Mouse (Mus musculus) liver, adult (tissue): ENCODE measurements around the gene Plekhg6.

Source experiments
- GATA4 ChIP-seq: IDR thresholded peaks from 2 replicates; pipeline ENCODE4 v1.6.1; 2014; ENCODE audit warnings: mild to moderate bottlenecking, low read length; ENCODE audit not compliant: insufficient replicate concordance

Gene Plekhg6

DNA sequence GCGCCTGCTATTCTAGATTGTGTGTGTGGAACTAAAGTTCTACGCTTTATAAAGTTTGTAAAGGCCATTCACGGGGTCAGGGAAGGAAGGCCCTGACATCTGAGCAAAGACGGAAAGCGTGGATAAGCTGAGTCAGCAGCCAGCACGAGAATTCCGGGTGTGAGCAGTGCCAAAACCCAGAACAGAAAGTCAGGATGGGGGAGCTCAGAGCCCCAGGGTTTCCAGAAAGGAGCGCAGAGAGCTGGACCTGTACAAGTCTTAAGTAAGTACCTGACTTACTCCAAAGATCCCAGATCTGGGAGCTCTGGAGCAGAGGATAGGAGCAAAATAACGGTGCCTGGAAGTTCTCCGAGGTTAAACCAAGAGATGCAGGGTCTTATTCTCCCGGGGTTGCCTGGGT lies 30.0 kb upstream of the Plekhg6 start:
- no peak for TF ChIP-seq GATA4

- no peak for TF ChIP-seq GATA4
These were observed 27.1 kb upstream of the Plekhg6 start for GRCm38 (mm10) chr6:125407657-125408056.

GRCm38 (mm10) chr6:125407224-125407623 lies 26.6 kb upstream of the Plekhg6 start:
- no peak for TF ChIP-seq GATA4

GRCm38 (mm10) chr6:125405461-125406382 lies 25.1 kb upstream of the Plekhg6 start:
- TF ChIP-seq GATA4 = no peak

- no peak for TF ChIP-seq GATA4
These were observed 9.3 kb upstream of the Plekhg6 start for GRCm38 (mm10) chr6:125389853-125390252.

DNA sequence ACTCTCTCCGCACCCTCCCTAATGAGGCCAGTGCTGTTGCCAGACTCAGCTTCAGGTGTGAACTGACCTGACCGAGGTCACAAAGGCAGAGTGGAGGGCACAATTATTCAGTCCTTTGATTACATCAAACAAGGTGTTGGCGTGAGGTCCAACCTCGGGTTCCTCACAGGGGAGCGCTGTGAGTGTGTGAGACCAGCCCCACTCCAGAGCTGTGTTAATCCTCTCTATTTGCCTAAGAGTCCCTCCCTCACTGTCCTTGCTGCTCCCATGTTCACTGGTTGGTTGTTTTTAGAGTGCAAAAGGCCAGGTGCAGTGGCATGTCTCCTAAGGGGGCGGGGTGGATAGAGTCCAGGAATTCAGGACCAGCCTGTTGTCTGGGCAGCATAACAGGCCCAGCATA lies 5.5 kb upstream of the Plekhg6 start:
- TF ChIP-seq GATA4 = no peak

- TF ChIP-seq GATA4 = no peak
These were observed 4.7 kb upstream of the Plekhg6 start for GRCm38 (mm10) chr6:125385066-125385974.

GRCm38 (mm10) chr6:125382024-125382423 lies 1.4 kb upstream of the Plekhg6 start:
- no peak for TF ChIP-seq GATA4

GRCm38 (mm10) chr6:125379781-125380180 lies 812 bp downstream of the Plekhg6 start:
- TF ChIP-seq GATA4 = no peak

DNA sequence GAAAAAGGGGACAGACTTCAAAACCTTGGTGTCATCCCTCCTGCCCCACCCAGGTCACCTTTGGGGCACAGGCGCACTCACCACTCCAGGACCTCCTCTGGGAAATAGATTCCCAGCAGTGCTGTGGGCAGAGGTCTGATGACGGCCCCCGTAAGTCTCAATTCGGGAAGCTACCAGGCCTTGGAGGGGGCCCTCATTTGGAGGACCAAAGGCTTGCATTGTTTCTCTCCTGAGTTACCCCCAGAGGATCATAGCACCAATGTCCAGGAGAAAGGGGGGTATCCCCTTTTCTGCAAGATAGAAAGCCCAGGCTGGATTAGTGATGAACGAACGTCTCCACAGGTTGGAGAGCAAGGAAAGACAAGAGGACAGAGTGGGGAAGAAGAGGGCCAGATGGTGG lies 2.0 kb downstream of the Plekhg6 start:
- no peak for TF ChIP-seq GATA4

GRCm38 (mm10) chr6:125377582-125378451 lies 2.8 kb downstream of the Plekhg6 start:
- TF ChIP-seq GATA4 = no peak

DNA sequence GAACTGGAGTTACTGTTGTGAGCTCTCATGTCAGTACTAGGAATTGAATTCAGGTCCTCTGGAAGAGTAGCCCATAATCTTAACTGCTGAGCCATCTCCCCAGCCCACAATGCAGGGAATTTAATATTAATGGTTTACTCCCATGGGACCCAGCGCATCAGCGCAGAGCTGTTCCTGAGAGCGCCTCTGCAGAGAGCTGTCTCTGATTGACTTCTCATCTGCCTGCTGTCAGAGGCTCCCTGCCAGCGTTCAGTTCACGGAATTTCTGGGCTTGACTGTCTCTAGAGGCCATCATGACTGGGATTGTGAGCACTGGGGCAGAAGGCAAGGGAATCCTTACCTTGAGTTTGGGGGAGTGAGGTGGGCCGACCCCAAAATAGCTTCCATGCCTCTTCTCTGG lies 3.6 kb downstream of the Plekhg6 start:
- no peak for TF ChIP-seq GATA4

GRCm38 (mm10) chr6:125367758-125368371 lies 12.7 kb downstream of the Plekhg6 start:
- no peak for TF ChIP-seq GATA4

GRCm38 (mm10) chr6:125366133-125366532 lies 14.5 kb downstream of the Plekhg6 start:
- no peak for TF ChIP-seq GATA4

DNA sequence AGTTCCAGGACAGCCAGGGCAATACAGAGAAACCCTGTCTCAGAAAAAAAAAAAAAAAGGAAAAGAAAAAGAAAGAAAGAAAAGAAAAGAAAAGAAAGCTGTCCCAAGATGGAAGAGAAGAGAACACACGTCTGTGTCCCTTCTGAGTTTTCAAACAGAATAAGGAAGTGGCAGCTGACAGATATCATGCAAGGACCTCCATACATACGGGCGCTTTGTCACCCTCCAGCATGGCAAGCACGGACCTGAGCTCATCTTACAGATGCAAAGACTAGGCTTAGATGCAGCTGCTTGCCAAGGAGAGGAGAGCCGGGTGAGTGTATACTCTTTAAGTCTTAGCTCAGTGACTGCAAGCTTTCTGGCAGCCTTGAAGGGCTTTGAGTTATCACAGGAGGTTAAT lies 15.1 kb downstream of the Plekhg6 start:
- TF ChIP-seq GATA4 = no peak

- TF ChIP-seq GATA4 = no peak
These were observed 16.1 kb downstream of the Plekhg6 start for GRCm38 (mm10) chr6:125364448-125364847.
